Mouse (Mus musculus) kidney, adult 2 months (tissue): ENCODE data around the gene Pdk4. TPM values are rescaled to one million over a fixed set of nuclear protein-coding genes. Genes with fewer than 3 reads are reported as not detected.
A peak's percentile ranks its signal among the peaks of the same experiment; 100 is the strongest.

Experiments used
- DNase-seq: peaks from one replicate; pipeline ENCODE4 v3.0.0; 2021
- H3K27ac ChIP-seq: fragments of 200-500 bp; 2 replicates; pipeline ENCODE4 v1.5.1; 2012; ENCODE audit warnings: low read depth, low read length, control low read depth, inconsistent platforms; ENCODE audit not compliant: insufficient read depth
- H3K27me3 ChIP-seq: fragments of 200-500 bp; replicated peaks from 2 replicates; pipeline ENCODE4 v1.6.1; 2012; ENCODE audit warnings: mild to moderate bottlenecking, moderate library complexity, low read length, inconsistent platforms; ENCODE audit not compliant: control insufficient read depth, insufficient read depth
- H3K36me3 ChIP-seq: fragments of 200-500 bp; 2 replicates; pipeline ENCODE4 v1.6.1; 2012; ENCODE audit warnings: mild to moderate bottlenecking, moderate library complexity, low read length, inconsistent platforms; ENCODE audit not compliant: control insufficient read depth, insufficient read depth
- H3K4me1 ChIP-seq: fragments of 200-500 bp; 2 replicates; pipeline ENCODE4 v1.6.1; 2011; ENCODE audit warnings: low read length; ENCODE audit not compliant: control insufficient read depth, insufficient read depth
- H3K4me3 ChIP-seq: fragments of 200-500 bp; 2 replicates; pipeline ENCODE4 v1.5.1; 2011; ENCODE audit warnings: mild to moderate bottlenecking, low read depth, low read length, control low read depth; ENCODE audit not compliant: insufficient read depth
- CTCF ChIP-seq: fragments of 200-500 bp; conservative IDR thresholded peaks from 2 replicates; pipeline ENCODE4 v1.5.1; 2011; ENCODE audit warnings: low read depth, mild to moderate bottlenecking, control low read depth, low read length, moderate library complexity, mixed read lengths; ENCODE audit not compliant: insufficient read depth, insufficient read length
- POLR2A ChIP-seq: fragments of 200-500 bp; IDR thresholded peaks from one replicate; pipeline ENCODE4 v1.6.1; 2011; ENCODE audit warnings: low read depth, low read length, control low read depth
- WGBS: fragments of 180-500 bp; shearing (Covaris S2); methylation state at CpG from one replicate; pipeline ENCODE4 v1.1.7; 2018; 5-methylcytosine and 5-hydroxymethylcytosine counted together
- polyA plus RNA-seq: library from polyadenylated mRNA; depleted of rRNA; stranded (reverse); fragments of >200 nt; gene quantifications from 2 replicates; pipeline ENCODE4 v1.2.3, GENCODE M21; 2012

Pdk4 gene
- polyA plus RNA-seq, 1 experiment = 30.0 TPM

DNA sequence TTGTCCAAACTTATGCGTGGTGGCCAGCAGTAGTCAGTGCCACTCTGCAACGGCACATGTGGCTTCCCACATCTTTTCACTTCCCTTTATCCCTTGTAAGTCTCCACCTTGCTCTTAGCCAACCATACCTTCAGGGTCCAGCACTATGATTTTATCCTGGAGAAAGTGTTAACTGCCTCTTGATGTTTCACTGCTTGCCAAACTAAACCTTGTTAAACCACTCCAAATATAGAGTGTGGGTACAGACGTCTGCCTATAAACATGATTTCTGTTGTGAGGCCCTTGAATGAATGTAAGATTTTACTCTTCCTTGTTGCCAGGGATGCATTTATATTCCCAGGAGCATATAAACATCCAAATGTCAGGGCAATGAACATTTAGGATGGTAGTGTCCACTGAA is 10.2 kb upstream of the Pdk4 start:
- peaks cover 18% of the 10 kb centered on the region; the same call in 1 of the 2 replicates for H3K4me1 ChIP-seq
- WGBS = 90% methylated on average over 3 of the region's 3 CpGs
- TF ChIP-seq POLR2A (no peak), CTCF (no peak)
- H3K36me3 ChIP-seq = no peaks in the 10 kb centered on the region
- no peaks in the 10 kb centered on the region for H3K27me3 ChIP-seq
- H3K4me3 ChIP-seq = no peak overlapping the region
- H3K27ac ChIP-seq = no peak overlapping the region
- DNase-seq = no peak

- no peak for DNase-seq
- Histone ChIP-seq H3K36me3 (no peaks in the 10 kb centered on the region), H3K4me3 (no peak overlapping the region), H3K27ac (no peak overlapping the region), H3K27me3 (no peaks in the 10 kb centered on the region), H3K4me1 (peaks cover 3% of the 10 kb centered on the region; the same call in 1 of the 2 replicates)
- WGBS = 95% methylated on average over 1 of the region's 1 CpGs
- TF ChIP-seq POLR2A = no peak
- no peak for TF ChIP-seq CTCF
Observed at GRCm38 (mm10) chr6:5502810-5503209, 6.7 kb upstream of the Pdk4 start.

DNA sequence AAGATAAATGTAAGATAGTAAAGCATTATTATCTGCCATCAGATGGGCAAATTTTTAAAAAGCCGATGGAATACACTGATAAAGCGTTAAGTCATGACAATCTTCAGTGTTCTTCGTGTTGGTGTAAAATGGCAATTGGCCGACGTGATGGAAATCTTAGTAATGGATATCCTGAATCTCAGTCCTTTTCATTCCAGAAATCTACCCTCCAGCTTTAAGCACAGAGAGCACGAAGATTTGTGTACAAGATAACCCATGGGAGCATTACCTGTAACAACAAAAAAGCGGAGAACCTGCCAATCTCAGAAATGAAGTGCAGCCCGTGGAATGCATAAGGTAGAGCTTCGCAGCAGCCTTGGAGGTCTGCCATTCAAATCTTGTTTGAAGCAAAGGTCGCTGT is 5.4 kb upstream of the Pdk4 start:
- Histone ChIP-seq H3K4me3 (no peak overlapping the region), H3K36me3 (no peaks in the 10 kb centered on the region), H3K4me1 (peaks cover 11% of the 10 kb centered on the region; the same call in 1 of the 2 replicates), H3K27ac (no peak overlapping the region), H3K27me3 (no peaks in the 10 kb centered on the region)
- WGBS = 83% methylated on average over 10 of the region's 10 CpGs
- DNase-seq = no peak
- no peak for TF ChIP-seq POLR2A
- TF ChIP-seq CTCF = no peak

GRCm38 (mm10) chr6:5498740-5499139 is 2.6 kb upstream of the Pdk4 start:
- no peak overlapping the region for H3K27ac ChIP-seq
- peaks cover 11% of the 10 kb centered on the region; the same call in 1 of the 2 replicates for H3K4me1 ChIP-seq
- H3K27me3 ChIP-seq = no peaks in the 10 kb centered on the region
- peak; percentile 81 for DNase-seq
- TF ChIP-seq CTCF = no peak
- no peak for TF ChIP-seq POLR2A
- 68% methylated on average over 11 of the region's 11 CpGs for WGBS
- no peak overlapping the region for H3K4me3 ChIP-seq
- H3K36me3 ChIP-seq = no peaks in the 10 kb centered on the region

GRCm38 (mm10) chr6:5496854-5497235 is 736 bp upstream of the Pdk4 start:
- Histone ChIP-seq H3K27me3 (no peaks in the 10 kb centered on the region), H3K4me1 (peaks cover 11% of the 10 kb centered on the region; the same call in 1 of the 2 replicates), H3K36me3 (peaks cover under 1% of the 10 kb centered on the region; the same call in 1 of the 2 replicates), H3K4me3 (no peak overlapping the region), H3K27ac (peak overlapping the region; percentile 89)
- TF ChIP-seq CTCF = no peak
- WGBS = 27% methylated on average over 3 of the region's 3 CpGs
- DNase-seq = no peak

DNA sequence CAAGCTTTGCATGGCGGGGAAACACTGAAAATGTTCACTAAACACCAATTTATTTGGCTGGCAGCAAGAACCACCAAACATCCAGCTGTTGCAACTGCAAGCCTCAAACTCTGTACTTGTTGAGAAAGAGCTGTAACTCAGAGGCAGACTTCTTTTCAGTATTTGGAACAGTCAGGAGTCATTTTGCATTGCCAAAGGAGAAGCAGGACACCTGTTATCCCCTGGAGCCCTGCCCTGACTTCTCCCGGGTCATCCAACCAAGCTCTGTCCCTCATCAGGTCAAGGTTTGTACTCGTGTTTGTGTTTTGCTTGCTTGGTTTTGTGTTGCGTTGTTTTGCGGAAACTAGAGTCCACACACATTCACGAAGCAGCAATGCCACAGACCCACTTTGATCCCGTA is 11.1 kb downstream of the Pdk4 start:
- no peaks in the 10 kb centered on the region for H3K27me3 ChIP-seq
- 79% methylated on average over 7 of the region's 7 CpGs for WGBS
- TF ChIP-seq POLR2A (no peak), CTCF (no peak)
- H3K27ac ChIP-seq = no peak overlapping the region
- no peaks in the 10 kb centered on the region for H3K4me1 ChIP-seq
- no peak for DNase-seq
- H3K4me3 ChIP-seq = no peak overlapping the region
- H3K36me3 ChIP-seq = peaks cover 11% of the 10 kb centered on the region

DNA sequence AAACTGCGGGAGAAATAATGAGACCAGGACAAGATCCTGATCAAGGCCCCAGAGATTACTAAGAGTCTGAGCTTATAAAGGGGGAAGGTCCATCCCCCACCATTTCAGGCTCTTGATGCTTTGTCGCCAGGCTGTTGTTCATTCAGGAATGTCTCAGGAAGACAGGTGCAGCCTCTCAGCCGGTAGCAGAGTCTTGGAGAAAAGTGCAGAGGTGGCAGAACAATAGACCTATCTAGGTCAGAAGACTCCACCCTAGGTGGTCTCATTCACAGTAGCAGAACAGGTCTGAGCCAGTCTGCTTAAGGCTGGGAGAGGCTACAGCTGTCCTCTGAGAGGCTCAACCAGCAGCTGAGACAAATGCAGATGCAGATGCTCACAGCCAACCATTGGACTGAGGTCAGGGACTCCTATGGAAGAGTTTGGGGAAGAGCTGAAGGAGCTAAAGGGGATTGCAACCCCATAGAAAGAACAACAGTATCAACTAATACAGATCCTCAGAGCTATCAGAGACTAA is 13.8 kb downstream of the Pdk4 start:
- no peaks in the 10 kb centered on the region for H3K4me1 ChIP-seq
- H3K27ac ChIP-seq = no peak overlapping the region
- WGBS = 73% methylated on average over 3 of the region's 3 CpGs
- no peak for DNase-seq
- peaks cover 9% of the 10 kb centered on the region for H3K36me3 ChIP-seq
- H3K27me3 ChIP-seq = no peaks in the 10 kb centered on the region
- TF ChIP-seq CTCF = no peak
- TF ChIP-seq POLR2A = no peak
- no peak overlapping the region for H3K4me3 ChIP-seq
